Mouse (Mus musculus) limb, embryonic 12.5 days (tissue): ENCODE measurements around the gene Myo6. TPM values are rescaled to one million over a fixed set of nuclear protein-coding genes. Genes with fewer than 3 reads are reported as not detected.
A peak's percentile ranks its signal among the peaks of the same experiment; 100 is the strongest.

ENCODE experiments used
- ATAC-seq: fragments of 200-750 bp; cut with Nextera tagmentation; 2 replicates; pipeline ENCODE4 v1.8.0; 2017; ENCODE audit warnings: low read depth, moderate TSS enrichment; ENCODE audit not compliant: insufficient number of reproducible peaks, insufficient read depth, low FRiP score, low TSS enrichment
- H3K27ac ChIP-seq: fragments of 300-500 bp; sonication (generic); 2 replicates; pipeline ENCODE4 v1.5.1; 2016; ENCODE audit warnings: mild to moderate bottlenecking, moderate library complexity
- H3K27me3 ChIP-seq: fragments of 300-500 bp; sonication (generic); 2 replicates; pipeline ENCODE4 v1.6.1; 2016; ENCODE audit warnings: mild to moderate bottlenecking, moderate library complexity
- H3K36me3 ChIP-seq: fragments of 300-500 bp; sonication (generic); 2 replicates; pipeline ENCODE4 v1.6.1; 2016; ENCODE audit warnings: mild to moderate bottlenecking, moderate library complexity
- H3K4me1 ChIP-seq: fragments of 300-500 bp; sonication (generic); replicated peaks from 2 replicates; pipeline ENCODE4 v1.6.1; 2016
- H3K4me2 ChIP-seq: fragments of 300-500 bp; sonication (generic); 2 replicates; pipeline ENCODE4 v1.6.1; 2016; ENCODE audit warnings: mild to moderate bottlenecking, moderate library complexity
- H3K4me3 ChIP-seq: fragments of 300-500 bp; sonication (generic); replicated peaks from 2 replicates; pipeline ENCODE4 v1.5.1; 2016; ENCODE audit warnings: mild to moderate bottlenecking
- H3K9ac ChIP-seq: fragments of 300-500 bp; sonication (generic); replicated peaks from 2 replicates; pipeline ENCODE4 v1.6.1; 2016; ENCODE audit warnings: mild to moderate bottlenecking, moderate library complexity
- H3K9me3 ChIP-seq: fragments of 300-500 bp; sonication (generic); 2 replicates; pipeline ENCODE4 v1.6.1; 2016; ENCODE audit warnings: mild to moderate bottlenecking, moderate library complexity
- WGBS: fragments of 180-500 bp; shearing (Covaris S2); methylation state at CpG from one replicate; pipeline ENCODE4 v1.1.7; 2016; 5-methylcytosine and 5-hydroxymethylcytosine counted together
- polyA plus RNA-seq: library from polyadenylated mRNA; unstranded; fragments of >200 nt; fragmentation: Nextera tagmentation; extraction: Ambion mirVana; gene quantifications from 2 replicates; pipeline ENCODE4 v1.2.1, GENCODE M21; 2016

The Myo6 gene
- polyA plus RNA-seq, 1 experiment from 2014 or later, result 11.2 TPM

GRCm38 (mm10) chr9:80333998-80334605, 169.3 kb downstream of the Myo6 start:
- no peak overlapping the region for H3K9ac ChIP-seq
- H3K27ac ChIP-seq, result no peak overlapping the region
- no peak overlapping the region for H3K4me3 ChIP-seq
- H3K4me1 ChIP-seq, result peaks cover 7% of the 10 kb centered on the region; the same call in 1 of the 2 replicates
- H3K27me3 ChIP-seq, result peaks cover 5% of the 10 kb centered on the region; the same call in 1 of the 2 replicates
- H3K9me3 ChIP-seq, result no peaks in the 10 kb centered on the region
- no peak overlapping the region for H3K4me2 ChIP-seq
- ATAC-seq, result no peak
- WGBS, result 71% methylated on average over 14 of the region's 14 CpGs
- H3K36me3 ChIP-seq, result no peaks in the 10 kb centered on the region

- H3K36me3 ChIP-seq, result no peaks in the 10 kb centered on the region
- 65% methylated on average over 13 of the region's 13 CpGs for WGBS
- H3K27ac ChIP-seq, result no peak overlapping the region
- no peak overlapping the region for H3K9ac ChIP-seq
- no peak overlapping the region for H3K4me3 ChIP-seq
- H3K4me1 ChIP-seq, result peaks cover 7% of the 10 kb centered on the region; the same call in 1 of the 2 replicates
- no peaks in the 10 kb centered on the region for H3K9me3 ChIP-seq
- no peak overlapping the region for H3K4me2 ChIP-seq
- peaks cover 5% of the 10 kb centered on the region; the same call in 1 of the 2 replicates for H3K27me3 ChIP-seq
- no peak for ATAC-seq
Observed at GRCm38 (mm10) chr9:80335660-80336357, 171.0 kb downstream of the Myo6 start.

GRCm38 (mm10) chr9:80338026-80338425, 173.2 kb downstream of the Myo6 start:
- Histone ChIP-seq H3K27me3 (peaks cover 5% of the 10 kb centered on the region; the same call in 1 of the 2 replicates), H3K9ac (no peak overlapping the region), H3K4me2 (no peak overlapping the region), H3K27ac (no peak overlapping the region), H3K4me3 (no peak overlapping the region), H3K36me3 (no peaks in the 10 kb centered on the region), H3K4me1 (no peaks in the 10 kb centered on the region), H3K9me3 (no peaks in the 10 kb centered on the region)
- WGBS, result 84% methylated on average over 6 of the region's 6 CpGs
- no peak for ATAC-seq

DNA sequence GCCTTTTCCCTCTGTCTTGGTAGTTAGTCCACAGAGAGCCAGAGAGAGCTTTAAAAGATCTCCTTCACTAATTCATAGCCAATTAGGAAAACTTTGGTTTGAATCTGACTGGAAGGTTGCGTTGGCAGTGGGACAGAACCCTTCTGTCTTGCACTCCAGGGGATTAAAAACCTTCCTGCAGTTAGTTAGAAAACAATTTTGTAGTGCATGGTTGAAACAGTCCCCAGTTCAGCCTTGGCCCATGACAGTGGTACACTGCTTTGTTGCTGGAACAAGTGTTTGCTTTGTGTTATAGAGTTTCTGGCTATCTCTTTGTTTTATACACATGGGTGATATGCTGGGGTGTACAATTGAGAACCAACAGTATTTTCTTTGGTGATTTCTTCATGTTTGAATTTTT, 176.1 kb downstream of the Myo6 start:
- ATAC-seq, result no peak
- H3K27ac ChIP-seq, result no peak overlapping the region
- H3K4me3 ChIP-seq, result no peak overlapping the region
- WGBS, result 41% methylated on average over 1 of the region's 1 CpGs
- H3K9me3 ChIP-seq, result no peaks in the 10 kb centered on the region
- H3K4me2 ChIP-seq, result no peak overlapping the region
- no peak overlapping the region for H3K9ac ChIP-seq
- H3K4me1 ChIP-seq, result no peaks in the 10 kb centered on the region
- H3K27me3 ChIP-seq, result no peaks in the 10 kb centered on the region
- no peaks in the 10 kb centered on the region for H3K36me3 ChIP-seq

DNA sequence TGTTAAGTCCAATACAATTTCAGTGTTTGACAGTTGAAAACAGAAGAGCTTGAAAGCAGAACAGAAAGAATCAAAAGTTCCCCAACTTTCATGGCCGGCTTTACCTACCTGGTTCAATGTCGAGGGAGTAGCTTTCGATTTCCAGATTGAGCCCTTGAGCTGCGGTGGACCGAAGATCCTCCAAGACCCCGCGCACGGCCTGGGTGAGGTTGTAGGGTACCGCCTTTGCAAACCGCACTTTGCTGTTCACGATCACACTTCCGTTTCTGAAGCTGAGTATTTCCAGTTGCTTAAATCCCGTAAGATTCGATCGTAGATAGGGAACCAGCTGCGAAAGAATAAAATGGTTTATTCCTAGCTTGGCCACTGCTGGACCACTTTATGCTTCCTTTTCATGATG, 176.9 kb downstream of the Myo6 start:
- no peaks in the 10 kb centered on the region for H3K9me3 ChIP-seq
- H3K4me3 ChIP-seq, result no peak overlapping the region
- H3K4me1 ChIP-seq, result no peaks in the 10 kb centered on the region
- no peaks in the 10 kb centered on the region for H3K27me3 ChIP-seq
- H3K36me3 ChIP-seq, result no peaks in the 10 kb centered on the region
- no peak overlapping the region for H3K9ac ChIP-seq
- H3K4me2 ChIP-seq, result no peak overlapping the region
- no peak for ATAC-seq
- 96% methylated on average over 16 of the region's 16 CpGs for WGBS
- H3K27ac ChIP-seq, result no peak overlapping the region

- Histone ChIP-seq H3K4me2 (no peak overlapping the region), H3K4me1 (no peaks in the 10 kb centered on the region), H3K9ac (no peak overlapping the region), H3K27ac (no peak overlapping the region), H3K27me3 (no peaks in the 10 kb centered on the region), H3K9me3 (no peaks in the 10 kb centered on the region), H3K36me3 (no peaks in the 10 kb centered on the region), H3K4me3 (no peak overlapping the region)
- WGBS, result 88% methylated on average over 6 of the region's 6 CpGs
- no peak for ATAC-seq
Observed at GRCm38 (mm10) chr9:80342520-80342919, 177.7 kb downstream of the Myo6 start.

- Histone ChIP-seq H3K4me3 (no peak overlapping the region), H3K36me3 (no peaks in the 10 kb centered on the region), H3K9ac (no peak overlapping the region), H3K27ac (no peak overlapping the region), H3K27me3 (no peaks in the 10 kb centered on the region), H3K4me1 (no peaks in the 10 kb centered on the region), H3K4me2 (no peak overlapping the region), H3K9me3 (no peaks in the 10 kb centered on the region)
- 87% methylated on average over 6 of the region's 6 CpGs for WGBS
- no peak for ATAC-seq
Observed at GRCm38 (mm10) chr9:80344451-80345000, 179.7 kb downstream of the Myo6 start.

DNA sequence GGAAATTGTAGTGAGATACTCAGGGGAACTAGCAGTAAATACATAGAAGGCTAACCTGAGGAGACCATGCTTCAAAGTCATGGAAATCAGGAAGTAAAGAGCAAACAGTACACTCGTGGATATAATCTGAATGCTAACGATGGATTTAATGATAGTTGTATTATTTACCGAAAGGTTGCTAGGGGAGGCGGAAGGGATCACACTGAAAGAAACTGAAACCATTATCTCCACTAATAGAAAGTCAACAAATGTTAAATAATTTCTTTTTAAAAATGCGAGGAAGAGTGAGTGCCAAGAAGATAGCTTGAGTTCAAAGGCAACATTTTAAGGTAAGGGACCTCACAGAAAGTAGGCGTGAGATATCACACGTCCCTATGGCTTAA, 186.5 kb downstream of the Myo6 start:
- no peaks in the 10 kb centered on the region for H3K36me3 ChIP-seq
- ATAC-seq, result no peak
- 64% methylated on average over 7 of the region's 7 CpGs for WGBS
- H3K9me3 ChIP-seq, result no peaks in the 10 kb centered on the region
- H3K4me1 ChIP-seq, result 0 out of 2 replicates have a peak, but pooled peaks cover 3% of the 10 kb centered on the region
- no peaks in the 10 kb centered on the region; the same call in 1 of the 2 replicates for H3K27me3 ChIP-seq
- peak overlapping the region; percentile 45 for H3K4me2 ChIP-seq
- H3K27ac ChIP-seq, result no peak overlapping the region
- H3K9ac ChIP-seq, result no peak overlapping the region
- no peak overlapping the region for H3K4me3 ChIP-seq

GRCm38 (mm10) chr9:80351678-80352331, 187.0 kb downstream of the Myo6 start:
- Histone ChIP-seq H3K36me3 (no peaks in the 10 kb centered on the region), H3K27me3 (no peaks in the 10 kb centered on the region; the same call in 1 of the 2 replicates), H3K9ac (no peak overlapping the region), H3K9me3 (no peaks in the 10 kb centered on the region), H3K4me2 (peak overlapping the region; percentile 45), H3K4me3 (no peak overlapping the region), H3K27ac (no peak overlapping the region), H3K4me1 (0 out of 2 replicates have a peak, but pooled peaks cover 3% of the 10 kb centered on the region)
- no peak for ATAC-seq
- WGBS, result 34% methylated on average over 20 of the region's 20 CpGs

- Histone ChIP-seq H3K4me3 (no peak overlapping the region), H3K9ac (no peak overlapping the region), H3K27ac (no peak overlapping the region), H3K9me3 (no peaks in the 10 kb centered on the region), H3K36me3 (no peaks in the 10 kb centered on the region), H3K4me2 (no peak overlapping the region), H3K27me3 (no peaks in the 10 kb centered on the region), H3K4me1 (no peaks in the 10 kb centered on the region)
- no peak for ATAC-seq
Observed at GRCm38 (mm10) chr9:80360063-80360462, 195.2 kb downstream of the Myo6 start.
